Mouse (Mus musculus) limb, embryonic 14.5 days (tissue): Measurements from ENCODE around the gene Fndc5. TPM values are rescaled to one million over a fixed set of nuclear protein-coding genes. Genes with fewer than 3 reads are reported as not detected.

Source experiments
- ATAC-seq: fragments of 200-750 bp; cut with Nextera tagmentation; 2 replicates; pipeline ENCODE4 v1.8.0; 2017; ENCODE audit warnings: low read depth, moderate number of reproducible peaks, moderate TSS enrichment; ENCODE audit not compliant: low FRiP score
- DNase-seq: peaks from one replicate; pipeline ENCODE4 v3.0.0-alpha.2; 2015; ENCODE audit warnings: low spot score
- H3K27ac ChIP-seq: fragments of 300-500 bp; sonication (generic); replicated peaks from 2 replicates; pipeline ENCODE4 v1.5.1; 2014; ENCODE audit warnings: low read depth, mild to moderate bottlenecking, low read length, moderate library complexity, mixed read lengths
- H3K27me3 ChIP-seq: fragments of 300-500 bp; sonication (generic); 2 replicates; pipeline ENCODE4 v1.6.1; 2014; ENCODE audit warnings: low read length, mixed read lengths; ENCODE audit not compliant: control insufficient read depth, insufficient read depth
- H3K36me3 ChIP-seq: fragments of 300-500 bp; sonication (generic); 2 replicates; pipeline ENCODE4 v1.6.1; 2014; ENCODE audit warnings: mild to moderate bottlenecking, low read length, moderate library complexity, mixed read lengths; ENCODE audit not compliant: control insufficient read depth, insufficient read depth
- H3K4me1 ChIP-seq: fragments of 300-500 bp; sonication (generic); 2 replicates; pipeline ENCODE4 v1.6.1; 2014; ENCODE audit warnings: antibody characterized with exemption, low read length, mixed read lengths; ENCODE audit not compliant: control insufficient read depth, insufficient read depth
- H3K4me2 ChIP-seq: fragments of 300-500 bp; sonication (generic); replicated peaks from 2 replicates; pipeline ENCODE4 v1.6.1; 2014; ENCODE audit warnings: low read depth, mild to moderate bottlenecking, low read length, moderate library complexity; ENCODE audit not compliant: severe bottlenecking
- H3K4me3 ChIP-seq: fragments of 300-500 bp; sonication (generic); replicated peaks from 2 replicates; pipeline ENCODE4 v1.5.1; 2014; ENCODE audit warnings: low read length
- H3K9ac ChIP-seq: fragments of 300-500 bp; sonication (generic); 2 replicates; pipeline ENCODE4 v1.6.1; 2014; ENCODE audit warnings: mild to moderate bottlenecking, low read depth, low read length, moderate library complexity; ENCODE audit not compliant: severe bottlenecking
- H3K9me3 ChIP-seq: fragments of 300-500 bp; sonication (generic); 2 replicates; pipeline ENCODE4 v1.6.1; 2016; ENCODE audit warnings: low read length; ENCODE audit not compliant: control insufficient read depth
- POLR2A ChIP-seq: fragments of 200-500 bp; IDR thresholded peaks from 2 replicates; pipeline ENCODE4 v1.8.0; 2012; ENCODE audit warnings: inconsistent platforms, mild to moderate bottlenecking, moderate library complexity, borderline replicate concordance; ENCODE audit not compliant: insufficient read depth, insufficient read length; ENCODE audit errors: extremely low read depth
- WGBS: fragments of 180-500 bp; shearing (Covaris S2); extraction: QIAGEN DNeasy Blood & Tissue Kit; methylation state at CpG from one replicate; pipeline ENCODE4 v1.1.7; 2014; 5-methylcytosine and 5-hydroxymethylcytosine counted together
- polyA plus RNA-seq, 2 experiments: library from polyadenylated mRNA; depleted of rRNA in 1 of 2; stranded (reverse) in 1 of 2; unstranded in 1 of 2; fragments of >200 nt; fragmentation: Nextera tagmentation in 1 of 2; extraction: Ambion mirVana in 1 of 2; gene quantifications; 2 replicates each; pipeline versions ENCODE4 v1.2.1 to v1.2.3; 2012 to 2014

Fndc5 gene
- polyA plus RNA-seq, 2 experiments = 31.0 to 32.8 TPM

DNA sequence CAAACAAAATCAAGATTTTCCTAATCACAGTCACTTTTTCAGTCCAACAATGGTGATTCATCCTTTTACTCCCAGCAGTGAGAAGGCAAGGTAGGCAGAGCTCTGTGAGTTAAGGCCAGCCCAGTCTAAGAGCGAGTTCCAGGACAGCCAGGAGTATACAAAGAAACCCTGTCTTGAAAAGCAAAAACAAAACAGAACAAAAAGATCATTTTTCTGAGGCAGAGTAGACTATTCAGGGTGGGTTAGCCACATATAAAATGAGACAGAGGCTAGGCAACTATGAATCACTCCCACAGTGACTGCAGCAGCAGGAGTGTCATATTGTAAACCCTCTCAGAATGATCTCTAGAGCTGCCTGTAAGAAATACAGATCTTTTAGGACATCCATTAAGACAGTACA is 12.5 kb downstream of the Fndc5 start:
- 84% methylated on average over 1 of the region's 1 CpGs for WGBS
- no peak for ATAC-seq
- no peaks in the 10 kb centered on the region for H3K9me3 ChIP-seq
- peaks cover 2% of the 10 kb centered on the region; the same call in 1 of the 2 replicates for H3K4me1 ChIP-seq
- no peak overlapping the region for H3K27ac ChIP-seq
- no peak for DNase-seq
- no peaks in the 10 kb centered on the region for H3K27me3 ChIP-seq
- H3K4me3 ChIP-seq = no peak overlapping the region
- no peak overlapping the region for H3K9ac ChIP-seq
- peaks cover 60% of the 10 kb centered on the region for H3K36me3 ChIP-seq
- TF ChIP-seq POLR2A = no peak
- no peak overlapping the region for H3K4me2 ChIP-seq

DNA sequence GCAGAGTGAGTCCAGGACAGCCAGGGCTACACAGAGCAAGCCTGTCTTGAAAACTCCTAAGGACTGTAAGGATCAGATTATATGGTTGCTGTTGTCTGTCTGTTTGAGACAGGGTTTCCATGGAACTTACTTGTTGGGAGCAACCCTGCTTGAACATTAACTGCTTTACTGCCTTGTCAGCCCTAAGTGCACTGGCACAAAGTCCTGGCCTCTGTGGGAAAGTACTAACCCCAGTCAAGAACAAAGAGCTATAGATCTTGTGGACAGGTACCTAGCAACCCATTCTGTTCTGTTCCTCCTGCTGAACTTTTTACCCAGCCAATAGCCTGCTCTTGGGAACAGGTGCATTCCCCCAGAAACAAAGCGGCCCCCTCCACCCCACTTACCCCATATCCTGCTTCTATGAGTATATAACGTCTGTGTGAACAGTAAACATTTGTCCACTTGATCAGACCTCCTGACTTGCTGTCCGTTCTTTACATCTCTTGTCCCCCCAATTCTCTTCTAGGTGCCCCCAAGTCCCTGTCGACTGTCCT is 14.5 kb downstream of the Fndc5 start:
- no peaks in the 10 kb centered on the region for H3K4me1 ChIP-seq
- peaks cover 74% of the 10 kb centered on the region for H3K36me3 ChIP-seq
- DNase-seq (no peak), ATAC-seq (no peak)
- no peak overlapping the region for H3K27ac ChIP-seq
- no peaks in the 10 kb centered on the region for H3K9me3 ChIP-seq
- H3K4me3 ChIP-seq = no peak overlapping the region
- H3K4me2 ChIP-seq = no peak overlapping the region
- WGBS = 91% methylated on average over 4 of the region's 4 CpGs
- H3K9ac ChIP-seq = no peak overlapping the region
- H3K27me3 ChIP-seq = no peaks in the 10 kb centered on the region
- TF ChIP-seq POLR2A = no peak

DNA sequence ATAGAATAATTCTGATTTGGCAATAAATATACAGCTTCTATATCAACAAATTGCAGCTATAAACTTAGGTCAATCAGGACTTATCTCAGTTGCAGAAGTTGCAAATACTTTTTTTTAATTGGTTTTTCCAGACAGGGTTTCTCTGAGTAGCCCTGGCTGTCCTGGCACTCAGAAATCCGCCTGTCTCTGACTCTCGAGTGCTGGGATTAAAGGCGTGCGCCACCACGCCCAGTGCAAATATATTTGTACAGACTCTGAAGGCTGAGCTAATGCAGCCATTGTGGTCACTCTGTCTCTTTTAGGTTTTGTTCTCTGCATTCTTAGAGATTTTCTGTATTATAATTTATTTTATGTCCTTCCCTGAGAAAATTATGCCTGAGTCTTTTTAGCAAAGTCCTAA is 20.7 kb downstream of the Fndc5 start:
- H3K4me2 ChIP-seq = no peak overlapping the region
- H3K9ac ChIP-seq = no peak overlapping the region
- no peak overlapping the region for H3K4me3 ChIP-seq
- H3K27me3 ChIP-seq = no peaks in the 10 kb centered on the region
- DNase-seq (no peak), ATAC-seq (no peak)
- no peaks in the 10 kb centered on the region for H3K9me3 ChIP-seq
- WGBS = 90% methylated on average over 5 of the region's 5 CpGs
- no peaks in the 10 kb centered on the region for H3K4me1 ChIP-seq
- H3K36me3 ChIP-seq = peaks cover 78% of the 10 kb centered on the region
- no peak overlapping the region for H3K27ac ChIP-seq
- no peak for TF ChIP-seq POLR2A

DNA sequence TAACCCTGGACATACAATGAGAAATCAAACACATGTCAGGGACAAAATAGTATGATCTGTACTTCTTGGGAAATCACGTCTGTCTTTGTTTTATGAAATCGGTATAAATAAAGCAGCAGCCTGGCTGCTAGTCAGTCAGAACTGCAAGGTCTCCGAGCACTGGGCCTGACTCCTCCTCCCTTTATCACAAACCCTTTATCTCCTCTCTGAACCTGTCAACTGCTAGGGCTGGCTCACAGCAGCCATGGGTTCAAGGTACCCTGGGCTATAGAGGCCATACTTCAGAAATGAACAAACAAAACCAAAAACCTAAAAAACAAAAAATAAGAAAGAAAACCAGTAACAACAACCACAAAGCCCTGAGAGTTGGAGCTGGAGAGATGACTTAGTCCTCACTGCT is 21.8 kb downstream of the Fndc5 start:
- no peaks in the 10 kb centered on the region for H3K4me1 ChIP-seq
- 78% methylated on average over 3 of the region's 3 CpGs for WGBS

DNA sequence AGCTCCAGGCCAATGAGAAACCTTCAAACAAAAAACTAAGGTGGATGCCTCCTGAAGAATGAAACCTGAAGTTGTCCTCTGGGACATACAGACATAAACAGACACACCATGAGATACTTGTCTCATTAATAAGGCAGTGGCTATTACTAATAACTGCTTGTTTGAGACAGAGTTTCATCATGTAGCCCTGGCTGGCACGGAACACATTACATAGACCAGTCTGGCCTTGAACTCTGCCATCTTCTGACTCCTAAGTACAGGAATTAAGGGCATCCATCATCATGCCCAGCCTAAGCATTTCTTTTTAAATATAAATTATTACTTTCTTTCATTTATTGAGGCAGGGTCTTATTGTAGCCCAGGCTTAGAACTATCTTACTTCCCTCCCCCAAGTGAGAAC is 24.3 kb downstream of the Fndc5 start:
- no peaks in the 10 kb centered on the region for H3K9me3 ChIP-seq
- no peaks in the 10 kb centered on the region for H3K4me1 ChIP-seq
- ATAC-seq = no peak
- no peak for DNase-seq
- TF ChIP-seq POLR2A = no peak
- 94% methylated on average over 1 of the region's 1 CpGs for WGBS
- no peak overlapping the region for H3K9ac ChIP-seq
- no peak overlapping the region for H3K4me3 ChIP-seq
- H3K27ac ChIP-seq = no peak overlapping the region
- H3K4me2 ChIP-seq = no peak overlapping the region
- H3K27me3 ChIP-seq = no peaks in the 10 kb centered on the region
- peaks cover 66% of the 10 kb centered on the region for H3K36me3 ChIP-seq

More for the DNA sequence above, 21.8 kb downstream of the Fndc5 start:
- Histone ChIP-seq H3K4me2 (no peak overlapping the region), H3K9ac (no peak overlapping the region), H3K27me3 (no peaks in the 10 kb centered on the region), H3K36me3 (peaks cover 71% of the 10 kb centered on the region), H3K9me3 (no peaks in the 10 kb centered on the region), H3K27ac (no peak overlapping the region), H3K4me3 (no peak overlapping the region)
- DNase-seq = no peak
- ATAC-seq = no peak
- TF ChIP-seq POLR2A = no peak
